Mouse (Mus musculus) embryonic facial prominence, embryonic 14.5 days (tissue): ENCODE results near the gene Vsx1. TPM values are rescaled to one million over a fixed set of nuclear protein-coding genes. Genes with fewer than 3 reads are reported as not detected.
A peak's percentile ranks its signal among the peaks of the same experiment; 100 is the strongest.

Experiments
- ATAC-seq: fragments of 200-750 bp; cut with Nextera tagmentation; 2 replicates; pipeline ENCODE4 v1.8.0; 2017; ENCODE audit warnings: low read depth, moderate number of reproducible peaks, moderate TSS enrichment
- DNase-seq: peaks from one replicate; pipeline ENCODE4 v3.0.0-alpha.2; 2015; ENCODE audit warnings: low spot score
- H3K27ac ChIP-seq: fragments of 300-500 bp; sonication (generic); replicated peaks from 2 replicates; pipeline ENCODE4 v1.5.1; 2014; ENCODE audit warnings: low read depth, mild to moderate bottlenecking, low read length, moderate library complexity
- H3K27me3 ChIP-seq: fragments of 300-500 bp; sonication (generic); replicated peaks from 2 replicates; pipeline ENCODE4 v1.6.1; 2014; ENCODE audit warnings: low read length; ENCODE audit not compliant: control insufficient read depth, insufficient read depth
- H3K36me3 ChIP-seq: fragments of 300-500 bp; sonication (generic); 2 replicates; pipeline ENCODE4 v1.6.1; 2014; ENCODE audit warnings: low read length, mixed read lengths; ENCODE audit not compliant: control insufficient read depth, insufficient read depth
- H3K4me1 ChIP-seq: fragments of 300-500 bp; sonication (generic); 2 replicates; pipeline ENCODE4 v1.6.1; 2014; ENCODE audit warnings: antibody characterized with exemption, low read length; ENCODE audit not compliant: control insufficient read depth, insufficient read depth
- H3K4me2 ChIP-seq: fragments of 300-500 bp; sonication (generic); 2 replicates; pipeline ENCODE4 v1.6.1; 2014; ENCODE audit warnings: low read depth, mild to moderate bottlenecking, low read length, moderate library complexity, mixed read lengths
- H3K4me3 ChIP-seq: fragments of 300-500 bp; sonication (generic); 2 replicates; pipeline ENCODE4 v1.5.1; 2014; ENCODE audit warnings: low read depth, mild to moderate bottlenecking, low read length
- H3K9ac ChIP-seq: fragments of 300-500 bp; sonication (generic); 2 replicates; pipeline ENCODE4 v1.6.1; 2014; ENCODE audit warnings: low read depth, mild to moderate bottlenecking, low read length, moderate library complexity, mixed read lengths
- H3K9me3 ChIP-seq: fragments of 300-500 bp; sonication (generic); 2 replicates; pipeline ENCODE4 v1.6.1; 2016; ENCODE audit warnings: low read length; ENCODE audit not compliant: control insufficient read depth
- WGBS: fragments of 180-500 bp; shearing (Covaris S2); extraction: QIAGEN DNeasy Blood & Tissue Kit; methylation state at CpG from one replicate; pipeline ENCODE4 v1.1.7; 2014; 5-methylcytosine and 5-hydroxymethylcytosine counted together
- polyA plus RNA-seq: library from polyadenylated mRNA; unstranded; fragments of >200 nt; fragmentation: Nextera tagmentation; extraction: Ambion mirVana; gene quantifications from 2 replicates; pipeline ENCODE4 v1.2.1, GENCODE M21; 2014

The Vsx1 gene
- polyA plus RNA-seq, 1 experiment from 2014 or later, result not detected

DNA sequence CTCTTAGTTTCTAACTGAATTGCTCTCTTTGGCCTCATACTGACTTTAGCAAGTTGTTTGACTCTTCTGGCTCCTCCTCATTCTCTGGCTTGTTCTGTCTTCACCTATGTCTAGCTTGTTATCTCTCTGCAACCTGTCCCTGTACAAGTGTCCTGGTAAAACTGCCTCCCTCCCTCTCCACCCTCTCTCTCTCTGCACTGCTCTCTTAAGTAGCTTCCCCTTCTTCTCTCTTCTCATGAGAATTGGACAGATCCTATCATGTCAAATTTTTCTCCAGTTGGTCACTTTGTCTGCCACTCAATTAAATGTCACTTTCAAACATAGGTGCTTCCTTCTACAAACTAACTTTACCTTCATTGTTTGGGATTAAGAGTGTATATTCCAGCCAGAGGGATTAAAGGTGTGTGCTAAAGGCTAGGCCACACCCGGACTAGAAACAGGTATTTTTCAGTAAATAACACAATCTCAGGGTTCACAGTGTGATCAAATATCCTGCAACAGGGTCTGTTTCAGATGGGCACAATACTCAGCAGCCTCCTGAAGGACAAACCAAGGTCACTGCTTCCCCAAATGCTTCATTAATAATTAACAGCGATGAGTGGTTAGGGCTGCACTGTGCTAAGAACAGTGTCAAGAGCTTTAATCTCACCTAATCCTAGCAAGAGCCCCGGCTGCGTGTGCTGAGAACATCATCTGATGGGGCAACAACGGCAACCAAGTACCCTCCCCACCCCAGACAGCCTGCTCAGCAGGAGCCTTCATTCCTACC is 24.8 kb downstream of the Vsx1 start:
- ATAC-seq, result no peak
- Histone ChIP-seq H3K4me2 (no peak overlapping the region), H3K27me3 (peaks cover 13% of the 10 kb centered on the region; the same call in 1 of the 2 replicates), H3K9me3 (no peaks in the 10 kb centered on the region), H3K9ac (no peak overlapping the region), H3K36me3 (no peaks in the 10 kb centered on the region), H3K4me1 (peaks cover 7% of the 10 kb centered on the region; the same call in 1 of the 2 replicates), H3K4me3 (no peak overlapping the region), H3K27ac (no peak overlapping the region)
- DNase-seq, result no peak
- WGBS, result 74% methylated on average over 5 of the region's 5 CpGs

DNA sequence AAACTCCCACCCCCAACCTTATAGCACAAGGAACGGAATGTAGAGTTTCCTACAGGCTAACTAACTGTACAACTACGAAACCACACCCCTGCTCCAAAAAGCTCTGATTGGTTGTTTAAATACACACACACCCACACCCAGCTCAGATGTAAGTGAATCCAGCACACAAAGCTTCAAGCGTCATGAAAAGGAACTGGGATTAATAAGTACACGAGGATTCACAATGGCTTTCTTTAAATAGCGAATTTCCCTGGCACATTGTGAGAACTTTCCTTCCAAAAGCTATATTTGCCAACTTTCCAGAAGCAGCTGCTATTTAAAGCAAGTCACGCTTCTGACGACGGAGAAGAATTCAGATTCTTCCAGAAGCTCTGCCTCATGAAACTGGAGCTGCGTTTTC is 25.9 kb downstream of the Vsx1 start:
- H3K36me3 ChIP-seq, result no peaks in the 10 kb centered on the region
- H3K9ac ChIP-seq, result no peak overlapping the region
- H3K27me3 ChIP-seq, result peaks cover 6% of the 10 kb centered on the region; the same call in 1 of the 2 replicates
- H3K27ac ChIP-seq, result peak overlapping the region; percentile 55; the same call in 1 of the 2 replicates
- H3K4me3 ChIP-seq, result no peak overlapping the region
- peaks cover 7% of the 10 kb centered on the region; the same call in 1 of the 2 replicates for H3K4me1 ChIP-seq
- DNase-seq, result peak; percentile 83
- 38% methylated on average over 9 of the region's 9 CpGs for WGBS
- H3K9me3 ChIP-seq, result no peaks in the 10 kb centered on the region
- ATAC-seq, result no peak
- peak overlapping the region; percentile 23; the same call in 1 of the 2 replicates for H3K4me2 ChIP-seq

DNA sequence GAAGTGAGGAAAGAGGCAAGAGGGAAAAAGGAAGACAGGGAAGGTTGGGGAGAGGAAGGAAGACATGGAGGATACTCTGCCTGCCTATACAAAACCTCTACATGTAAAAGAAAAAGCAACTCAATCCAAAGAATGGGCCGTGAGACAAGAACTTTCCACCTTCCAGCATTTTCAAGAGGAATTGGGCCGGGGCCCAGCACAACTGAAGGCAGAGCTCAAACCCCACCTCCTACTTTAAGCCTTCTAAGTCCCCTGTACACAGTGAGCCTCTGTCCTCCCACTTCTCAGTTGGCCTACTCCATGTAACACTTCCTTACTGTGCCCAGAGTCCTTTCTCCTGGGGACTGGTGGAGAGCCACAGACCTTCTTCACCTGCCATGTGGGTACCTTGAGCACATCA is 27.2 kb downstream of the Vsx1 start:
- DNase-seq (no peak), ATAC-seq (no peak)
- Histone ChIP-seq H3K9me3 (no peaks in the 10 kb centered on the region), H3K4me3 (no peak overlapping the region), H3K27ac (no peak overlapping the region), H3K4me1 (peaks cover 7% of the 10 kb centered on the region; the same call in 1 of the 2 replicates), H3K36me3 (no peaks in the 10 kb centered on the region), H3K9ac (no peak overlapping the region), H3K4me2 (no peak overlapping the region), H3K27me3 (peaks cover 4% of the 10 kb centered on the region; the same call in 1 of the 2 replicates)
- 79% methylated on average over 2 of the region's 2 CpGs for WGBS

DNA sequence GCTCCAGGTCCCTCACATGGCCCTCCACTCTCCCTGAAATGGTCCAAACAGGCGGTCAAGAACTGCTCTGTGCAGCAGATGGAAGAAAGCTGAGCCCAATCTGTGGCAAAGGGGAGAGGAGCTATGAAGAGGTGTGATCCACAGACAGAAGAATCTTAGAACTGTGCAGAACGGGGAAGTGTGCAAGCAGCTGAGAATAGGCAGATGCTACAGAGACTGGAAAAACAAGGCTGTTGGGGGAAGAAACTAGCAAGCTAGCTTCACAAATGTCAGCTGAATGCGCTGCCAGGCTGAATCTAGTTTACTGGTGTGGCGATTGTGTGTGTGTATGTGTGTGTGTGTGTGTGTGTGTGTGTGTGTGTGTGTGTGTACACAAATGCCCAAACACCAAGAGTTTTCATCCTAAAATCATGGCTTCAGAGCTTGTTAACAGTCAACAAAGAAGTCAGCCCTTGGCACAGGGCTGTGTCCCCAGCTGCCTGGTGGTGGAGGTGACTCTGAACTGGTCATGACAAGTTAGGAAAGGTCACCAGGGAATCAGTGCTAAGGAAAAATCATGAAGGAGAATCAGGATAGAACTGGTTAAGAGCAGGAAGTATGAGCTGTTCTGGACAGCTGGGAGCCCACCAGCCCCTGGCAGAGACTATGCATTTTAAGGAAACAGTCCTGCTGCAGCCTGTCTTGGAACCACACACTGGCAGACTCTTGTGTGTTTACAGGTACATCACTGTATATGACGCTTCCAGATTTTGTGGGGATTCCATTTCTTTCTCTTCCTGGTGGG is 28.3 kb downstream of the Vsx1 start:
- no peaks in the 10 kb centered on the region for H3K9me3 ChIP-seq
- H3K9ac ChIP-seq, result no peak overlapping the region
- 68% methylated on average over 5 of the region's 5 CpGs for WGBS
- peaks cover 7% of the 10 kb centered on the region; the same call in 1 of the 2 replicates for H3K4me1 ChIP-seq
- no peak overlapping the region for H3K4me3 ChIP-seq
- ATAC-seq (0 out of 2 replicates have a peak, but pooled peaks have one; percentile 38), DNase-seq (no peak)
- no peak overlapping the region for H3K4me2 ChIP-seq
- no peaks in the 10 kb centered on the region for H3K36me3 ChIP-seq
- H3K27me3 ChIP-seq, result no peaks in the 10 kb centered on the region; the same call in 1 of the 2 replicates
- H3K27ac ChIP-seq, result no peak overlapping the region

DNA sequence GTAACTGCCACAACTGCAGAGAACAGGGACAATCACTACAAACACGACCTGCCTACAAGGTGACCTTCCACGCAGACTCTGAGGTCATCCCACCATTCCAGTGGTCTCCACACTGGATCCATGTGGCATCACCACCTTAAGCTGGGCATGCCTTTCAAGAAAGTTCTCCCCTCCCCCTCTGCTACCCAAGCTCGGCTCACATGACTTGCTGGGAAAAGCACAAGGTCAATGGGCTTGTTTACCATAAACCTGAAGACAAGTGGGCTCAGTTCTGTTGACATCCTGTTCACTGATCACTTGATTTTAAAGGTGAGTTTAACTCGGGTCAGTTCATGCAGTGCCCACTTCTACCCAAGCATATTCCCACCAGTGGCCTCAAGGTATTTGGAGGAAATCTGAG is 29.1 kb downstream of the Vsx1 start:
- Histone ChIP-seq H3K9ac (no peak overlapping the region), H3K36me3 (no peaks in the 10 kb centered on the region), H3K4me3 (no peak overlapping the region), H3K27me3 (no peaks in the 10 kb centered on the region), H3K4me2 (no peak overlapping the region), H3K9me3 (no peaks in the 10 kb centered on the region), H3K4me1 (peaks cover 7% of the 10 kb centered on the region; the same call in 1 of the 2 replicates), H3K27ac (no peak overlapping the region)
- 50% methylated on average over 4 of the region's 4 CpGs for WGBS
- ATAC-seq, result no peak
- no peak for DNase-seq

DNA sequence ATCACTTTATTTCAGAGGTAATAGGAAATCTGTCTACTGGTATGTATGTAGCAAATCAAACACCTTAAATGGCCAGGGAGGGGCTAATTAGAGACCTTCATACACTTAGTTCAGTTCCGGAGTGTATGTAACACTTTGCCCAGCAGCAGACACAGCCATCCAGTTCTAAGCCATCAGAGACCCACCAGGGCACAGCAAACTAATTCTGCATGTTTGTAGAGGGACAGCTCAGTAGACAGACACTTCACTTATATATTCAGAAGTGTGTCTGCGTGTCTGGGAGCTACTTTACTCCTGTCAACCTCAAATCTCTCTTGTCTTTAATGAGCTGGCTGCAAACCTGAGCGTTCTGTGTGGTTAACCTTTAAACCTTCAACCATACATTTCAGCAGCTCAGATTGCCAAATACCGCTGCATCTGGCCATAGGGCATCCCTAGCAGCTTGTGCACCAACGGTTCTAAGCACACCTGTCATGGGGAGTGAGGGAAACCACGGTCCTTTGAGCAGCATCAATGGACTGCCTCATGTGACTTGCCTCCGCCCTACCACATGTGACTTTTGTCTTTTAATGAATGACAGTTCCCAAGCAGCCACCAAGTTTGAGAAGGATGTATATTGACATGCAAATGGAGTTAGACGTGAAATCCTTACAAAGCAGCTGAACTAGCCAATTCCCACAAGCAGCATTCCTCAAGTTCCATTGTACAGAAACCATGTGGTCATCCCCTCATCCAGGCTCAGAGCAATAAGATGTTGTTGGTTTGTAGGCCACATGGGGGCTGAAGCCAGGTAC is 32.0 kb downstream of the Vsx1 start:
- ATAC-seq (no peak), DNase-seq (no peak)
- Histone ChIP-seq H3K27me3 (no peaks in the 10 kb centered on the region), H3K4me3 (no peak overlapping the region), H3K4me1 (no peaks in the 10 kb centered on the region), H3K9ac (no peak overlapping the region), H3K27ac (no peak overlapping the region), H3K4me2 (no peak overlapping the region), H3K9me3 (no peaks in the 10 kb centered on the region), H3K36me3 (no peaks in the 10 kb centered on the region)
- WGBS, result 67% methylated on average over 8 of the region's 8 CpGs

DNA sequence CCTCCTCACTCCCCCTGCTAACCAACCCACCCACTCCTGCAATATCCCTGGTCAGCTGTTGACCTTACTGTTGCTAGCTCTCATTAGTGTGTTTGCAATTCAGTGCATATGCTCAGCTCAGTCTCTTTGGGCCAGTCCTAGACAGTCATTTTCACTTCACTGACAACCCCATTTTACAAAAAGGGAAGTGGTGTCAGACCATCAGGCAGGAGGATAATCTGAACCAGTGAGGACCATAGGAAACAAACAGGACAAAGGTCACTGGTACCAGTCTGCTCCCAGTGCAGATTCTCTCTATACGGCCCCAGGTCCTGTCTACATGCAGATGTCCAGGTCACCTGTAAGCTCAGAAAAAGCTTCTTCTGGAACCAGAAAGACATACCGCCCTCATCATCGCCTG is 33.0 kb downstream of the Vsx1 start:
- WGBS, result 87% methylated on average over 3 of the region's 3 CpGs
- H3K27me3 ChIP-seq, result no peaks in the 10 kb centered on the region

DNA sequence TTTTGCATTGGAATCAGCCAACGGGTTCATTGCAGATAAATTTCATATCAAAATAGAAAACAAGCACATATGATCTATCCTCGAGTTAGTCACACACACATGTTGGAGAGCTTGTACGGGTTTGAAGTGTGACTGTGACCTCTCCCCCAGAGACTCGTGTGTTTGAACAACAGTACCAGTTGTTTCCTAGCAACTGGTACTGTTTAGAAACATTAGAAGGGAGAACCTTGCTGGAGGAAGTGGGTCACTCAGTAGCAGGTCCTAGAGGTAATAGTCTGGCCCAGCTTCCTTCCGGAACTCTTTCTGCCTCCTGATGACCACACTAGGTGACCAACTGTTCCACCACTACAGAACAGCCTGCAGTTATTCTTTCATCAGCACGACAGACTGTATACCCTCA is 33.9 kb downstream of the Vsx1 start:
- Histone ChIP-seq H3K9ac (no peak overlapping the region), H3K4me2 (no peak overlapping the region), H3K4me3 (no peak overlapping the region), H3K27me3 (no peaks in the 10 kb centered on the region), H3K36me3 (no peaks in the 10 kb centered on the region), H3K4me1 (no peaks in the 10 kb centered on the region), H3K27ac (no peak overlapping the region), H3K9me3 (no peaks in the 10 kb centered on the region)
- 77% methylated on average over 6 of the region's 6 CpGs for WGBS
- ATAC-seq (no peak), DNase-seq (no peak)

More for the DNA sequence above, 33.0 kb downstream of the Vsx1 start:
- Histone ChIP-seq H3K4me1 (no peaks in the 10 kb centered on the region), H3K27ac (no peak overlapping the region), H3K9me3 (no peaks in the 10 kb centered on the region), H3K4me3 (no peak overlapping the region), H3K36me3 (no peaks in the 10 kb centered on the region), H3K4me2 (no peak overlapping the region), H3K9ac (no peak overlapping the region)
- no peak for ATAC-seq
- DNase-seq, result no peak
